Mouse (Mus musculus): ENCODE data around the gene Irf5. TPM values are rescaled to one million over a fixed set of nuclear protein-coding genes. Genes with fewer than 3 reads are reported as not detected.

The Irf5 gene
- polyA plus RNA-seq, 1 experiment from 2014 or later: 2.7 TPM

DNA sequence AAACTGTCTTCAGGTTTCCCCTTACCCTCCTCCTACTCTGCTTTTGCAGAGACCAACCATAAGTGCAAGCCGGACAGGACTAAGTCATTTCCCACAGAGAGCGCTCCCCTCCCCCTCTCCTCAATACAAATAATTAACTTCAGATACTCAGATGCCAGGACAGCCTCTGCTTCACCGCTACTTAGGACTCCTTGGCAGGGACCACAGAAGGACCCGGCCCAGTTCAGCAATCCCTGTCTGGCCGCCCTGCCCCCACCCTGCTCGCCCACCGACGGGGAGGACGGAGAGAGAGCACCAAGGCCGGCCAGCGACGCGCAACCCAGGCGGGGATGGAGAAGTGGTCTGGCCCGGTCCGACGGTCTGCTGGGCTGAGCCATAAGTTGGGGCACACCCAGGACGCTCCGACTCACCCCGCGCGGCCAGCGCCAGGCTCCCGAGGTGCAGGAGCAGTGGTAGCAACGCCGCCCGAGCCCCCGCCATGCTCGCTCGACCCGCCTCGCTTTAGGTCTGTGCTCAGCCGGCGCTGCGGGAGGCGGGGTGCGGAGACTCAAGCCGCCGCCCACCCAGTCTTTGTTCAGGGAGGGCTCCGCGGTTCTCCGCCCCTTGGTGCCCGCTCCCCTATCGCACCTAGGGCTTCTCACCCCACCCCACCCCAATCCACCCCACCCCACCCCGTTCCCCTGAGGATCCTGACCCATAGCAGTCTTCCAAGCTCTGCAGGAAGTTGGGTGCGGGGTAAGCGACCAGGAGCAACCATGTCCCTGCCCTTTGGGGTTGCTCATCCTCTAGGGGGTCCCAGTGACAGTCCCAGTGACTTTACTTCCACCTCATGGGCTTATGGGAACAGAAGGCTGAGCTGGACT lies 18.7 kb upstream of the Irf5 start, which contains the start of gene Kcp:
Gene Kcp, minus strand, starts transcription at position 506 of the 863 bp plus-strand sequence.
- ATAC-seq (ENCODE audit: low FRiP score, low read depth): peak; percentile 49
- H3K27ac ChIP-seq (replicated peaks): no peak within 1 kb of the TSS

GRCm38 (mm10) chr6:29509086-29509485 lies 17.3 kb upstream of the Irf5 start:
- WGBS: 38% methylated on average over 2 of the region's 2 CpGs
- H3K9ac ChIP-seq (replicated peaks): no peak overlapping the region
- peaks cover 56% of the 10 kb centered on the region for H3K27me3 ChIP-seq
- no peaks in the 10 kb centered on the region for H3K36me3 ChIP-seq
- H3K4me2 ChIP-seq (replicated peaks): no peak overlapping the region
- no peaks in the 10 kb centered on the region for H3K9me3 ChIP-seq
- ATAC-seq (ENCODE audit: low FRiP score, low read depth): no peak
- H3K4me3 ChIP-seq: no peak overlapping the region
- peaks cover 23% of the 10 kb centered on the region for H3K4me1 ChIP-seq
- no peak overlapping the region for H3K27ac ChIP-seq (replicated peaks)

More for the DNA sequence above, 18.7 kb upstream of the Irf5 start, which contains the start of gene Kcp:
- Histone ChIP-seq H3K4me3 (peak within 1 kb of the TSS; percentile 52), H3K27me3 (peaks cover 56% of the 10 kb centered on the region), H3K4me1 (peaks cover 13% of the 10 kb centered on the region), H3K4me2 (replicated peaks) (peak within 1 kb of the TSS; percentile 66), H3K9me3 (no peaks in the 10 kb centered on the region), H3K36me3 (no peaks in the 10 kb centered on the region), H3K9ac (replicated peaks) (no peak within 1 kb of the TSS; the same call in 1 of the 2 replicates)
- 2% methylated on average over 47 of the region's 47 CpGs for WGBS

DNA sequence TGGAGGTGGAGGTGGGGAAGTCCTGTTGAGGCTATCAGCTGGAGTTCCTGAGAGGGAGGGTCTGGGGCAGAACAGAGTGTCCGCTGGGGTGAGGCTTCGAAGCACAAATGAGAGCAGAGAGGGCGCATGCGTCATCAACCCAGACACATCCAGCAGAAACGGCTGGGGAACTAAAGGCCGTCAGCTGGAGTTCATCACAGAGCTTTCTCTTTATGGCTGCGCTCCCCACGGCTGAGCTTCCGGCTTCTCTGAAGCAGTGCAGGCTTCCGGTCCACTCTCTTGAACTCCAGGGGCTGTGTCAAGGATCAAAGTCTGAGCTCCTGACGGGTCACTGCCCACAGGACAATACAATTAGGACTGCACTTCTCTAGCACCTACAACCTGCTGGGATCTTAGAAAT lies 13.1 kb upstream of the Irf5 start:
- peak; percentile 69; the same call in 1 of the 2 replicates for ATAC-seq (ENCODE audit: low FRiP score, low read depth)
- Histone ChIP-seq H3K36me3 (no peaks in the 10 kb centered on the region), H3K27me3 (peaks cover 30% of the 10 kb centered on the region), H3K4me2 (replicated peaks) (peak overlapping the region; percentile 47), H3K4me1 (peaks cover 10% of the 10 kb centered on the region), H3K9ac (replicated peaks) (no peak overlapping the region), H3K9me3 (no peaks in the 10 kb centered on the region), H3K4me3 (0 out of 2 replicates have a peak overlapping the region, but pooled peaks have one; percentile 9), H3K27ac (replicated peaks) (0 out of 2 replicates have a peak overlapping the region, but pooled peaks have one; percentile 1)
- under 1% methylated on average over 11 of the region's 11 CpGs for WGBS

DNA sequence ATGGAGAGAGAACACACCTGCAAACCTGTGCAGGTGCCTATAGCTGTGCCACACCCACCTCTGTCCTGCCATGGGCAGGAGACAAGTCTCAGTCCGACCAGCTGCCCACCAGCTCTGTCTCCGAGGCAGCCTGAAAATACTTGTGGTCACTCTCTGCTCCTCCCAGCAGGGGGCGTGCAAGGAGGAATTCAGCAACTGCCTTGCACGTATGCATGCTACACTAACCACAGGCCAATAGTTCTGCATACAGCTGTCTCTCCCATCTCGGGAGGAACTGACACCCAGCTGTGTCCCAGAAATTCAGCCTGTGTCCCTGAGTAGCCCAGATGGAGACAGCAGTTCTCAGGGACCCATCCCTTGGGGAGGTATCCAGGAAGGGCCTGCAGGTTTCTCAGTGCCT lies 9.3 kb upstream of the Irf5 start:
- Histone ChIP-seq H3K9me3 (no peaks in the 10 kb centered on the region), H3K27ac (replicated peaks) (no peak overlapping the region), H3K36me3 (no peaks in the 10 kb centered on the region), H3K4me3 (no peak overlapping the region), H3K4me1 (peaks cover 10% of the 10 kb centered on the region), H3K9ac (replicated peaks) (no peak overlapping the region), H3K27me3 (peaks cover 15% of the 10 kb centered on the region), H3K4me2 (replicated peaks) (no peak overlapping the region)
- ATAC-seq (ENCODE audit: low FRiP score, low read depth): peak; percentile 47; the same call in 1 of the 2 replicates
- WGBS: 8% methylated on average over 5 of the region's 5 CpGs

- no peaks in the 10 kb centered on the region for H3K36me3 ChIP-seq
- H3K9me3 ChIP-seq: peaks cover 3% of the 10 kb centered on the region; the same call in 1 of the 2 replicates
- peaks cover 17% of the 10 kb centered on the region for H3K4me1 ChIP-seq
- peaks cover 48% of the 10 kb centered on the region for H3K27me3 ChIP-seq
- H3K4me2 ChIP-seq (replicated peaks): no peak overlapping the region
- ATAC-seq (ENCODE audit: low FRiP score, low read depth): no peak
- no peak overlapping the region for H3K4me3 ChIP-seq
- H3K27ac ChIP-seq (replicated peaks): no peak overlapping the region
- 80% methylated on average over 6 of the region's 6 CpGs for WGBS
- H3K9ac ChIP-seq (replicated peaks): no peak overlapping the region
Measured at GRCm38 (mm10) chr6:29522626-29523300, 3.7 kb upstream of the Irf5 start.

DNA sequence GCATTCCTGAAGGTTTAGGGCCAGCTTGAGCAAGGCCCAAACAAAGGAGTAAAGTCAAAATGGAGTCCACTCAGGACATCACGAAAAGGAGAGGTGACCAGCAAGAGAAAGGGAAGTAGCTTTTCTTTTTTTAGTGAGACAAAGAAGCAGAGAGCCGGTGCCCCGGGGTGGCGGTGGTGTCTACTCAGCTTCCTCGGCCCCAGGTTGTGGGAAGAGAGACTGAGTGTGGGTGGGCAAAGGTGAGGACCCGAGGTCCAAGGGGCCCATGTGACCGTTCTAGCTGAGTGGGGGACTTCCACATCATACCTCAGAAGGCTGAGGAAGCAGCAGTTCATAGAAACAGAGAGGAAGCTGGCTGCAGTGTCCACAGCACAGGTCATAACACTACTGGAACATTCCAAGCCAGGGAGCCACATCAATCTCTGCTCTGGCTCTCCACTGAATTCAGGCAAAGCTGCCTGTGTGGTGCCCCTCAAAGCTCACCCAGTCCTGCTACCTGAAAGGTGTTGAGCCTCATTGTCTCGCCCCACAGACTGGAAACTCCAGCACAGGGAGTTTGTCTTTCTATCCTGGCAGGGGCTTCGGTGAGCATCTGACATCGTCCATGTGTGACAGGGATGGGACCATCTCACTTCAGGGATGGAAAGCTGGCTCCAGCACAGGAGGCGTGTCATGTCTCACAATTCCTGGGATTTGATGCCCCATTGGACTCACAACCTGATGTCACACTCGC lies 3.0 kb upstream of the Irf5 start:
- Histone ChIP-seq H3K4me3 (no peak overlapping the region), H3K9ac (replicated peaks) (no peak overlapping the region), H3K27me3 (peaks cover 55% of the 10 kb centered on the region), H3K4me1 (peaks cover 21% of the 10 kb centered on the region), H3K4me2 (replicated peaks) (no peak overlapping the region), H3K36me3 (no peaks in the 10 kb centered on the region), H3K27ac (replicated peaks) (no peak overlapping the region), H3K9me3 (peaks cover 3% of the 10 kb centered on the region; the same call in 1 of the 2 replicates)
- WGBS: 76% methylated on average over 12 of the region's 12 CpGs
- no peak for ATAC-seq (ENCODE audit: low FRiP score, low read depth)

GRCm38 (mm10) chr6:29524034-29524489 lies 2.4 kb upstream of the Irf5 start:
- no peak for ATAC-seq (ENCODE audit: low FRiP score, low read depth)
- H3K27me3 ChIP-seq: peaks cover 58% of the 10 kb centered on the region
- H3K27ac ChIP-seq (replicated peaks): no peak overlapping the region
- H3K9me3 ChIP-seq: peaks cover 3% of the 10 kb centered on the region; the same call in 1 of the 2 replicates
- peaks cover 21% of the 10 kb centered on the region for H3K4me1 ChIP-seq
- H3K36me3 ChIP-seq: no peaks in the 10 kb centered on the region
- no peak overlapping the region for H3K4me2 ChIP-seq (replicated peaks)
- 77% methylated on average over 6 of the region's 6 CpGs for WGBS
- H3K4me3 ChIP-seq: no peak overlapping the region
- H3K9ac ChIP-seq (replicated peaks): no peak overlapping the region

- ATAC-seq (ENCODE audit: low FRiP score, low read depth): no peak
- H3K36me3 ChIP-seq: no peaks in the 10 kb centered on the region
- peaks cover 21% of the 10 kb centered on the region for H3K4me1 ChIP-seq
- H3K27me3 ChIP-seq: peaks cover 70% of the 10 kb centered on the region
- no peak overlapping the region for H3K4me3 ChIP-seq
- H3K9me3 ChIP-seq: peaks cover 3% of the 10 kb centered on the region; the same call in 1 of the 2 replicates
- 59% methylated on average over 6 of the region's 6 CpGs for WGBS
- no peak overlapping the region for H3K4me2 ChIP-seq (replicated peaks)
- no peak overlapping the region for H3K27ac ChIP-seq (replicated peaks)
- no peak overlapping the region for H3K9ac ChIP-seq (replicated peaks)
Measured at GRCm38 (mm10) chr6:29525256-29525655, 1.2 kb upstream of the Irf5 start.

GRCm38 (mm10) chr6:29527361-29528164 lies 1.1 kb downstream of the Irf5 start:
- peaks cover 21% of the 10 kb centered on the region for H3K4me1 ChIP-seq
- H3K9me3 ChIP-seq: peaks cover 3% of the 10 kb centered on the region; the same call in 1 of the 2 replicates
- peak overlapping the region; percentile 97 for H3K4me2 ChIP-seq (replicated peaks)
- 5% methylated on average over 34 of the region's 34 CpGs for WGBS
- no peak for ATAC-seq (ENCODE audit: low FRiP score, low read depth)
- H3K27me3 ChIP-seq: peaks cover 78% of the 10 kb centered on the region
- no peaks in the 10 kb centered on the region for H3K36me3 ChIP-seq
- H3K27ac ChIP-seq (replicated peaks): no peak overlapping the region
- H3K9ac ChIP-seq (replicated peaks): no peak overlapping the region
- peak overlapping the region; percentile 54 for H3K4me3 ChIP-seq

GRCm38 (mm10) chr6:29528165-29528505 lies 1.7 kb downstream of the Irf5 start:
- WGBS: 12% methylated on average over 8 of the region's 8 CpGs
- ATAC-seq (ENCODE audit: low FRiP score, low read depth): no peak
- H3K36me3 ChIP-seq: no peaks in the 10 kb centered on the region
- no peak overlapping the region for H3K27ac ChIP-seq (replicated peaks)
- H3K9ac ChIP-seq (replicated peaks): no peak overlapping the region
- peaks cover 75% of the 10 kb centered on the region for H3K27me3 ChIP-seq
- H3K4me2 ChIP-seq (replicated peaks): peak overlapping the region; percentile 97; the same call in 1 of the 2 replicates
- peaks cover 3% of the 10 kb centered on the region; the same call in 1 of the 2 replicates for H3K9me3 ChIP-seq
- peaks cover 21% of the 10 kb centered on the region for H3K4me1 ChIP-seq
- H3K4me3 ChIP-seq: no peak overlapping the region

All from midbrain, embryonic 12.5 days (tissue).